ENCODE assay signal across 20 mouse cellular contexts in the genomic region with DNA sequence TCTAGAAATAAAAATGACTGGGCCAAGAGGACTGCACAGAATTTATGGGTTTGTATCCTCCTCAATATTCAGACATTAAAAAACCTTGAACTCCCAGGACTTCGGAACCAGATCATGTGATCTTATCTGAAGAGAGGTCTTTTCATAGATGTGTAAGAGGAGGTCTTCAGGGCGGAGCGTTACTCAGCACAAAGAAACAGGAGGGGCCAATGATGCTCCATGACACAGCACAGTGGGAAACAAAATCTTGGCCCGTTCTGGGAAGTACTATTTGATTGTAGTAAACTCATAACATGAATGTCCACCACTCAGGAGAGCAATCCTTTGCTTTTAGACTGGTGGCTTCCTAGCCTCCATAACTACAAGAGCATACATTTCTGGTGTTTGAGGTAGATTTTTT. TPM values are rescaled to one million over a fixed set of nuclear protein-coding genes. Genes with fewer than 3 reads are reported as not detected.
"Had no signal": no experiment of that assay in that cellular context is flagged by ENCODE, and none has a peak within 500 bp of the region (broad histone marks: within the 10 kb centered on the region; RNA-seq: fewer than 3 reads in every experiment).

No protein-coding gene starts in this region.

- H3K4me1 ChIP-seq: midbrain, embryonic 10.5 days; midbrain, embryonic 12.5 days; neural tube, embryonic 13.5 days; neural tube, embryonic 15.5 days had no signal

- DNase-seq: lung, adult 18-20 months; lung, embryonic 14.5 days; lung, postnatal 10 days; lung, postnatal 4 days; midbrain, embryonic 14.5 days; retina, postnatal 1 day; right cerebral cortex, adult 18-20 months; right cerebral cortex, postnatal 25 days; right cerebral cortex, postnatal 4 days; spleen, adult 18-20 months; thymus, adult 18-20 months; thymus, postnatal 14 days; thymus, postnatal 36 days had no signal

- H3K9me3 ChIP-seq: midbrain, embryonic 12.5 days; neural tube, embryonic 13.5 days; neural tube, embryonic 15.5 days had no signal

- H3K4me3 ChIP-seq: midbrain, embryonic 10.5 days; midbrain, embryonic 12.5 days; myocyte; neural tube, embryonic 13.5 days; neural tube, embryonic 15.5 days had no signal

- H3K9ac ChIP-seq: lung, embryonic 14.5 days; midbrain, embryonic 12.5 days; neural tube, embryonic 13.5 days; neural tube, embryonic 15.5 days had no signal

- H3K27ac ChIP-seq: midbrain, embryonic 10.5 days; midbrain, embryonic 12.5 days; neural tube, embryonic 13.5 days; neural tube, embryonic 15.5 days had no signal

- H3K27me3 ChIP-seq: midbrain, embryonic 12.5 days; neural tube, embryonic 13.5 days; neural tube, embryonic 15.5 days had no signal

- H3K36me3 ChIP-seq: midbrain, embryonic 10.5 days; midbrain, embryonic 12.5 days; neural tube, embryonic 13.5 days; neural tube, embryonic 15.5 days had no signal

RNA-seq across cellular contexts. Expression of gene Zfp42, which starts 12.6 kb away (rescaled TPM):
- total RNA-seq: megakaryocyte, adult 5-6 weeks; megakaryocyte-erythroid progenitor cell, adult 5-6 weeks had no signal
